Mouse (Mus musculus): ENCODE data around the gene Cx3cr1.

GRCm38 (mm10) chr9:120056201-120056600, 13.5 kb downstream of the Cx3cr1 start:
- no peak for TF ChIP-seq CTCF (IDR thresholded peaks at IDR 0.05; ENCODE audit: insufficient read depth, low read length)
- no peak for TF ChIP-seq POLR2A (IDR thresholded peaks at IDR 0.05; ENCODE audit: borderline replicate concordance, extremely low read depth, low read depth, low read length)

Measured in lung, adult 2 months (tissue).